In genomic region chr15:80563634-80564208, GRCm38 (mm10) we compare ENCODE assay signal across 13 mouse cellular contexts. TPM values are rescaled to one million over a fixed set of nuclear protein-coding genes. Genes with fewer than 3 reads are reported as not detected.
A peak's percentile ranks its signal among the peaks of the same experiment; 100 is the strongest.
DNase-seq lines count a peak whose midpoint lies in the region; ATAC-seq and TF ChIP-seq lines count a peak whose summit lies in the region.
"Had no signal": no experiment of that assay in that cellular context is flagged by ENCODE, and none has a peak within 500 bp of the region (broad histone marks: within the 10 kb centered on the region; RNA-seq: fewer than 3 reads in every experiment).

No protein-coding gene starts in this region.

- no peak overlapping the region for H3K4me3 ChIP-seq in lung, postnatal 0 days (ENCODE audit: low read depth, low read length)
- H3K4me3 ChIP-seq in cortical plate, adult 2 months (ENCODE audit: insufficient read depth, low read length): no peak overlapping the region
- H3K4me3 ChIP-seq in forebrain, embryonic 11.5 days (ENCODE audit: low read depth, low read length): no peak overlapping the region
- H3K4me3 ChIP-seq: embryonic facial prominence, embryonic 13.5 days; hindbrain, embryonic 10.5 days; stomach, embryonic 15.5 days had no signal

- ATAC-seq in lung, postnatal 0 days: no peak
- ATAC-seq in forebrain, embryonic 11.5 days (replicated peaks; ENCODE audit: low FRiP score): no peak

- H3K4me2 ChIP-seq in lung, postnatal 0 days (replicated peaks; ENCODE audit: low read depth, low read length): no peak overlapping the region
- H3K4me2 ChIP-seq in forebrain, embryonic 11.5 days (ENCODE audit: low read depth, low read length, severe bottlenecking): no peak overlapping the region
- H3K4me2 ChIP-seq: embryonic facial prominence, embryonic 13.5 days; stomach, embryonic 15.5 days had no signal

- TF ChIP-seq EP300 in lung, postnatal 0 days (IDR thresholded peaks at IDR 0.05): no peak

- no peak overlapping the region for H3K9ac ChIP-seq in lung, postnatal 0 days (replicated peaks; ENCODE audit: low read depth)
- H3K9ac ChIP-seq in forebrain, embryonic 11.5 days (ENCODE audit: low read length): no peak overlapping the region
- H3K9ac ChIP-seq: embryonic facial prominence, embryonic 13.5 days; stomach, embryonic 15.5 days had no signal

- no peak overlapping the region for H3K27ac ChIP-seq in lung, postnatal 0 days (ENCODE audit: low read length)
- H3K27ac ChIP-seq in cortical plate, adult 2 months (ENCODE audit: insufficient read depth, low read length): no peak overlapping the region
- no peak overlapping the region for H3K27ac ChIP-seq in forebrain, embryonic 11.5 days (ENCODE audit: low read depth, low read length)
- H3K27ac ChIP-seq: embryonic facial prominence, embryonic 13.5 days; hindbrain, embryonic 10.5 days; stomach, embryonic 15.5 days had no signal

- no peak for TF ChIP-seq POLR2A in cortical plate, adult 2 months (IDR thresholded peaks at IDR 0.05; ENCODE audit: extremely low read depth, insufficient read depth, low read length)

- 81% methylated on average over 6 of the region's 6 CpGs for WGBS in lung, postnatal 0 days
- 89% methylated on average over 6 of the region's 6 CpGs for whole genome bisulfite sequencing in forebrain, embryonic 11.5 days

- no peaks in the 10 kb centered on the region for H3K4me1 ChIP-seq in lung, postnatal 0 days (ENCODE audit: insufficient read depth, low read depth, low read length)
- 0 out of 2 replicates have a peak, but pooled peaks cover 2% of the 10 kb centered on the region for H3K4me1 ChIP-seq in cortical plate, adult 2 months (ENCODE audit: control insufficient read depth, insufficient read depth, low read length)
- no peaks in the 10 kb centered on the region for H3K4me1 ChIP-seq in forebrain, embryonic 11.5 days (replicated peaks; ENCODE audit: control insufficient read depth, insufficient read depth, low read length)
- H3K4me1 ChIP-seq: stomach, embryonic 15.5 days had no signal

- peak; percentile 23 for DNase-seq in heart, adult 11 months
- DNase-seq in heart, postnatal 4 days: no peak
- peak; percentile 26 for DNase-seq in lung, postnatal 0 days (ENCODE audit: low spot score)
- no peak for DNase-seq in lung, postnatal 4 days
- peak; percentile 44 for DNase-seq in thymus, postnatal 0 days (ENCODE audit: low spot score)
- DNase-seq in urinary bladder, postnatal 25 days (ENCODE audit: low spot score): no peak
- DNase-seq in forebrain, embryonic 11.5 days (ENCODE audit: low spot score): no peak
- DNase-seq: gastrocnemius, postnatal 14 days had no signal

- no peaks in the 10 kb centered on the region for H3K27me3 ChIP-seq in lung, postnatal 0 days (replicated peaks; ENCODE audit: insufficient read depth, low read length)
- H3K27me3 ChIP-seq in forebrain, embryonic 11.5 days (ENCODE audit: control insufficient read depth, insufficient read depth, low read length): no peaks in the 10 kb centered on the region
- H3K27me3 ChIP-seq: embryonic facial prominence, embryonic 13.5 days; stomach, embryonic 15.5 days had no signal

- TF ChIP-seq CTCF in lung, postnatal 0 days (IDR thresholded peaks at IDR 0.05): peak; percentile 50
- peak; percentile 29; the same call in 1 of the 2 replicates for TF ChIP-seq CTCF in cortical plate, adult 2 months (IDR thresholded peaks at IDR 0.05; ENCODE audit: extremely low read depth, insufficient read depth, low read length)

- H3K9me3 ChIP-seq in lung, postnatal 0 days (ENCODE audit: low read length): no peaks in the 10 kb centered on the region
- H3K9me3 ChIP-seq in forebrain, embryonic 11.5 days (ENCODE audit: control insufficient read depth, low read length): no peaks in the 10 kb centered on the region
- H3K9me3 ChIP-seq: embryonic facial prominence, embryonic 13.5 days; hindbrain, embryonic 10.5 days; stomach, embryonic 15.5 days had no signal

- no peaks in the 10 kb centered on the region for H3K36me3 ChIP-seq in lung, postnatal 0 days (ENCODE audit: insufficient read depth, low read length)
- H3K36me3 ChIP-seq in forebrain, embryonic 11.5 days (ENCODE audit: control insufficient read depth, insufficient read depth, low read length): no peaks in the 10 kb centered on the region
- H3K36me3 ChIP-seq: embryonic facial prominence, embryonic 13.5 days; hindbrain, embryonic 10.5 days; stomach, embryonic 15.5 days had no signal

RNA-seq across cellular contexts. Expression of gene Enthd1, which starts 1.2 kb away (rescaled TPM):
- total RNA-seq in heart, postnatal 4 days (2021): not detected
- polyA plus RNA-seq in lung, postnatal 0 days (2015; fragmentation: Nextera tagmentation; extraction: Ambion mirVana): not detected in 2 replicates
- not detected in 2 replicates for polyA plus RNA-seq in cortical plate, adult 2 months (2012; rRNA removed)
- polyA plus RNA-seq in thymus, postnatal 0 days (2015; fragmentation: Nextera tagmentation; extraction: Ambion mirVana): 0.17 and 0.33 TPM in 2 replicates
- not detected in 2 replicates for polyA plus RNA-seq in forebrain, embryonic 11.5 days (2014; fragmentation: Nextera tagmentation; extraction: Ambion mirVana)
- total RNA-seq: gastrocnemius, postnatal 14 days; left cerebral cortex, adult 8-10 months had no signal
- polyA plus RNA-seq: embryonic facial prominence, embryonic 13.5 days; hindbrain, embryonic 10.5 days; stomach, embryonic 15.5 days had no signal

RNA-seq across cellular contexts. Expression of gene Grap2, which starts 8.7 kb away (rescaled TPM):
- 1 to 10 TPM in 1 of 2 experiments, under 1 TPM in 1; 0.62 to 1.2 TPM for total RNA-seq in heart, postnatal 4 days (2021)
- polyA plus RNA-seq in lung, postnatal 0 days (2015; fragmentation: Nextera tagmentation; extraction: Ambion mirVana): 1.9 and 2.2 TPM in 2 replicates
- 0.23 and 0.25 TPM in 2 replicates for polyA plus RNA-seq in cortical plate, adult 2 months (2012; rRNA removed)
- 90.8 and 112 TPM in 2 replicates for polyA plus RNA-seq in thymus, postnatal 0 days (2015; fragmentation: Nextera tagmentation; extraction: Ambion mirVana)
- polyA plus RNA-seq in forebrain, embryonic 11.5 days (2014; fragmentation: Nextera tagmentation; extraction: Ambion mirVana): 3.0 and 4.2 TPM in 2 replicates

Comparison
In these comparisons a context has a peak if more than half of its experiments do, and no peak if none do; other contexts are left out.
1. DNase-seq: peak in heart, adult 11 months (single experiment), lung, postnatal 0 days (single experiment) and thymus, postnatal 0 days (single experiment); none in heart, postnatal 4 days (single experiment), lung, postnatal 4 days (0 of 2), urinary bladder, postnatal 25 days (single experiment) and forebrain, embryonic 11.5 days (single experiment).
2. RNA of gene Grap2, which starts 8.7 kb away (polyA plus RNA-seq): 90.8 to 112 TPM in thymus, postnatal 0 days; 3.0 to 4.2 TPM in forebrain, embryonic 11.5 days, 1.9 to 2.2 TPM in lung, postnatal 0 days and 0.23 to 0.25 TPM in cortical plate, adult 2 months; every median in the first group is over 10 times any median in the second.